In genomic region chr4:135495810-135496209, GRCm38 (mm10) we compare ENCODE assay signal across 8 mouse cellular contexts. TPM values are rescaled to one million over a fixed set of nuclear protein-coding genes. Genes with fewer than 3 reads are reported as not detected.
A peak's percentile ranks its signal among the peaks of the same experiment; 100 is the strongest.
DNase-seq lines count a peak whose midpoint lies in the region; ATAC-seq lines count a peak whose summit lies in the region.

No protein-coding gene starts in this region.

- peak; percentile 55 for DNase-seq in urinary bladder, postnatal 14 days (ENCODE audit: low spot score)
- no peak for DNase-seq in urinary bladder, postnatal 25 days (ENCODE audit: low spot score)
- peak; percentile 75 for DNase-seq in embryonic facial prominence, embryonic 11.5 days (ENCODE audit: low spot score)
- DNase-seq in heart, postnatal 14 days, result peak; percentile 34 to 37
- DNase-seq in kidney, postnatal 36 days, result peak; percentile 94 to 95
- DNase-seq in midbrain, embryonic 10.5 days (ENCODE audit: low spot score), result peak; percentile 83
- no peak for DNase-seq in thymus, adult 18-20 months
- no peak for DNase-seq in urinary bladder, adult 18-20 months (ENCODE audit: low spot score in 2 of 2)

- H3K4me3 ChIP-seq in embryonic facial prominence, embryonic 11.5 days (ENCODE audit: low read depth, low read length), result no peak overlapping the region
- peak overlapping the region; percentile 85 for H3K4me3 ChIP-seq in midbrain, embryonic 10.5 days

- intact Hi-C loops in heart, postnatal 14 days (cut with DNase I), result loop anchor here (5.0 to 10.0 kb wide), 2 partner anchors 61 to 114 kb away; partner anchors contain the start of gene Rcan3

- no peak overlapping the region; the same call in 1 of the 2 replicates for H3K4me2 ChIP-seq in embryonic facial prominence, embryonic 11.5 days (ENCODE audit: low read depth, low read length)

- H3K9me3 ChIP-seq in embryonic facial prominence, embryonic 11.5 days (replicated peaks; ENCODE audit: control insufficient read depth, low read length), result no peaks in the 10 kb centered on the region
- H3K9me3 ChIP-seq in midbrain, embryonic 10.5 days (replicated peaks), result peaks cover 7% of the 10 kb centered on the region; the same call in 1 of the 2 replicates

- no peak overlapping the region for H3K9ac ChIP-seq in embryonic facial prominence, embryonic 11.5 days (replicated peaks; ENCODE audit: low read length)

- H3K4me1 ChIP-seq in embryonic facial prominence, embryonic 11.5 days (ENCODE audit: control insufficient read depth, insufficient read depth, low read length), result no peaks in the 10 kb centered on the region
- H3K4me1 ChIP-seq in midbrain, embryonic 10.5 days, result peaks cover 29% of the 10 kb centered on the region

- no peaks in the 10 kb centered on the region for H3K36me3 ChIP-seq in embryonic facial prominence, embryonic 11.5 days (replicated peaks; ENCODE audit: control insufficient read depth, insufficient read depth, low read depth, low read length)
- H3K36me3 ChIP-seq in midbrain, embryonic 10.5 days, result no peaks in the 10 kb centered on the region

- H3K27me3 ChIP-seq in embryonic facial prominence, embryonic 11.5 days (ENCODE audit: control insufficient read depth, insufficient read depth, low read length), result no peaks in the 10 kb centered on the region
- H3K27me3 ChIP-seq in midbrain, embryonic 10.5 days (ENCODE audit: low read depth, poor library complexity, severe bottlenecking), result peaks cover 6% of the 10 kb centered on the region; the same call in 1 of the 2 replicates

- 17% methylated on average over 18 of the region's 18 CpGs for WGBS in embryonic facial prominence, embryonic 11.5 days
- 14% methylated on average over 18 of the region's 18 CpGs for WGBS in midbrain, embryonic 10.5 days

- H3K27ac ChIP-seq in embryonic facial prominence, embryonic 11.5 days (replicated peaks; ENCODE audit: low read depth, low read length), result no peak overlapping the region
- H3K27ac ChIP-seq in midbrain, embryonic 10.5 days (replicated peaks), result no peak overlapping the region; the same call in 1 of the 2 replicates

- no peak for ATAC-seq in embryonic facial prominence, embryonic 11.5 days (replicated peaks; ENCODE audit: insufficient number of reproducible peaks, low FRiP score, low TSS enrichment, low read depth)

RNA-seq across cellular contexts. Expression of gene Nipal3, which starts 1.0 kb away (rescaled TPM):
- 2.6 and 3.0 TPM in 2 replicates for polyA plus RNA-seq in embryonic facial prominence, embryonic 11.5 days (2014; fragmentation: Nextera tagmentation; extraction: Ambion mirVana)
- 10 to 100 TPM; 29.3 to 34.0 TPM for total RNA-seq in heart, postnatal 14 days (2021)
- 2.1 and 2.3 TPM in 2 replicates for polyA plus RNA-seq in midbrain, embryonic 10.5 days (2016; fragmentation: Nextera tagmentation; extraction: Ambion mirVana)

RNA-seq across cellular contexts. Expression of gene Stpg1, which starts 1.2 kb away (rescaled TPM):
- 0.08 and 0.32 TPM in 2 replicates for polyA plus RNA-seq in embryonic facial prominence, embryonic 11.5 days (2014; fragmentation: Nextera tagmentation; extraction: Ambion mirVana)
- under 1 TPM in 1 of 2 experiments, not detected in 1; 0.39 TPM for total RNA-seq in heart, postnatal 14 days (2021)
- polyA plus RNA-seq in midbrain, embryonic 10.5 days (2016; fragmentation: Nextera tagmentation; extraction: Ambion mirVana), result 0.32 and 0.42 TPM in 2 replicates

Comparison
In these comparisons a context has a peak if more than half of its experiments do, and no peak if none do; other contexts are left out.
1. DNase-seq: peak in urinary bladder, postnatal 14 days (single experiment), embryonic facial prominence, embryonic 11.5 days (single experiment), heart, postnatal 14 days (2 of 2), kidney, postnatal 36 days (2 of 2) and midbrain, embryonic 10.5 days (single experiment); none in urinary bladder, postnatal 25 days (single experiment), thymus, adult 18-20 months (0 of 2) and urinary bladder, adult 18-20 months (0 of 2).